Mouse (Mus musculus): Measurements from ENCODE around the gene Ccr9. TPM values are rescaled to one million over a fixed set of nuclear protein-coding genes. Genes with fewer than 3 reads are reported as not detected.
A peak's percentile ranks its signal among the peaks of the same experiment; 100 is the strongest.

Gene Ccr9
- polyA plus RNA-seq, 2 experiments from 2014 or later: 28.0 to 36.1 TPM

GRCm38 (mm10) chr9:123806267-123806666, 128.0 kb downstream of the Ccr9 start, which contains the start of gene Cxcr6:
Gene Cxcr6 (plus strand): TSS chr9:123806475.
- peak; percentile 75 for ATAC-seq

- no peak for ATAC-seq
Observed at GRCm38 (mm10) chr9:123808583-123808982, 130.3 kb downstream of the Ccr9 start.

DNA sequence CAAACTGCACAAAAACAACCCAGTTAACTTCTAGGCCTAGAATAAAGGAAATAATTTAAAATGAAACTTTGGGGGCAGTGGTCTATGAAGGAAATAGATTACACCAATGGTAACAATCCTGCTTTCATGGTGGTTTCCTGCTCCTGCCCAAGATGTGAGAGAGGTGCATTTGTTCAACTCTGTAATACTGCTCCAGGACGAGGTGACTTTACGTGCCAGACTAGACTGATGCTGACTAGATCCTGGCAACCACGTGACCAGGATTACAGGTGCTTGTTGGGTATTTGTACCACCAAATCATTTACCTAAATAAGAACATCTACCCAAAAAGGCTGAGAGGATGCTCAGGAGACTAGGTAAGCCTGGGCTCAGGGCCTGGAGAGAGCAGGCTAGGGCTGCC, 133.6 kb downstream of the Ccr9 start:
- peak; percentile 26 for ATAC-seq

GRCm38 (mm10) chr9:123814326-123814725, 136.1 kb downstream of the Ccr9 start:
- peak; percentile 79 for ATAC-seq

GRCm38 (mm10) chr9:123814821-123815220, 136.6 kb downstream of the Ccr9 start:
- ATAC-seq: no peak

- ATAC-seq: no peak
Observed at GRCm38 (mm10) chr9:123815444-123815843, 137.2 kb downstream of the Ccr9 start.

DNA sequence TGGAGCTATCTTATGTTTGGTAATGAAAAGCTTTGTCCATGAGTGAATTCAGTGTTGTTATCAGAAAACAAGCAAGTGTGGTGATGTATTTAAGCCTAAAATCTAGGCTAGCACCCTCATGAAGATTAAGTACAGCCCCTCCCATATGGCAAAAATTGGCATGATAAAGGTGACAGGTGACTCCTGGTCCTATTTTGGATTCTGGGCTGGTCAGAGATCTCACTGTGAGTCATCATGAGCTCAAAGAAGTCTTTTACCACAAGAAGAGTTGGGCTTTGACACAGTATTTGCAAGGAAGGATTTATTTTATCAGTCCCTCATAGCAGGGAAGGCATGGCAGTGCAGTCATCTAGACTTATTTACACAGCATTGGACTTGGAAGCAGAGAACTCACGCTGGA, 137.8 kb downstream of the Ccr9 start:
- no peak for ATAC-seq

DNA sequence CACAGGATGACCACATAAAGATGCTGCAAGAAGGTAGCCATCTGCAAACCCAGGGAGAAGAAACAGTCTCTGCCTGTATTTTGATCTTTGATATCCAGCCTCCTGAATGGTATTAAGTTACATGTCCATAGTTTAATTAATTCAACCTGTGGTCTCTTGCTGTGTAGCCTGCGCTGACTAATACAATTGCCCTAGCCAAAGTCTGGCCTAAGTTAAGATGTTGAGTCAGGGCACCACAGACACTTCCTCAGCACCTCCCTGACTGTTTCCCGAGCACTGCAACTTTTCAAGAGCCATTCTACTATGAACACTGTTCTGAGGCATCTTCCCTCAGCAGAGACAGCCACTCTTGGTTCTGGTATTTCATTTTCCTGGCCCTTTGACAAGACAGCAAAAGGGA, 140.4 kb downstream of the Ccr9 start:
- ATAC-seq: no peak

- no peak for ATAC-seq
Observed at GRCm38 (mm10) chr9:123826631-123827030, 148.4 kb downstream of the Ccr9 start.

- ATAC-seq: no peak
Observed at GRCm38 (mm10) chr9:123828916-123829315, 150.7 kb downstream of the Ccr9 start.

Other genes with a start within 250 kb of the Ccr9 start
- 10 to 100 TPM; 37.6 to 41.0 TPM for gene Limd1, start 199.7 kb upstream of the Ccr9 start, polyA plus RNA-seq (2017; shearing (Covaris generic))
- gene Sacm1l, start 148.7 kb upstream of the Ccr9 start, polyA plus RNA-seq (2017; shearing (Covaris generic)): 10 to 100 TPM; 46.0 to 55.2 TPM
- gene Slc6a20b, start 45.9 kb upstream of the Ccr9 start, polyA plus RNA-seq (2017; shearing (Covaris generic)): 1 to 10 TPM in 1 of 2 experiments, under 1 TPM in 1; 0.34 to 1.8 TPM
- not detected for gene Slc6a20a, start 446 bp downstream of the Ccr9 start, polyA plus RNA-seq (2017; shearing (Covaris generic))
- gene Lztfl1, start 39.3 kb downstream of the Ccr9 start, polyA plus RNA-seq (2017; shearing (Covaris generic)): 10 to 100 TPM; 42.1 to 48.2 TPM
- gene Cxcr6, start 128.0 kb downstream of the Ccr9 start, polyA plus RNA-seq (2017; shearing (Covaris generic)): 10 to 100 TPM; 25.3 to 37.5 TPM
- gene Fyco1, start 173.5 kb downstream of the Ccr9 start, polyA plus RNA-seq (2017; shearing (Covaris generic)): 10 to 100 TPM; 34.5 to 69.7 TPM
- under 1 TPM; 0.12 to 0.61 TPM for gene Xcr1, start 183.6 kb downstream of the Ccr9 start, polyA plus RNA-seq (2017; shearing (Covaris generic))